Mouse (Mus musculus) CH12.LX (cell line): Measurements from ENCODE around the gene Baz2b. TPM values are rescaled to one million over a fixed set of nuclear protein-coding genes. Genes with fewer than 3 reads are reported as not detected.

ENCODE experiments used
- DNase-seq: peaks from one replicate; pipeline ENCODE4 v3.0.0-alpha.2; 2013; ENCODE audit errors: extremely low read depth
- H3K27ac ChIP-seq: 2 replicates; pipeline ENCODE4 v1.5.1; 2012; ENCODE audit warnings: low read depth, mild to moderate bottlenecking, control low read depth, moderate library complexity; ENCODE audit not compliant: insufficient read depth
- H3K27me3 ChIP-seq: replicated peaks from 2 replicates; pipeline ENCODE3; 2012; ENCODE audit warnings: inconsistent platforms
- H3K36me3 ChIP-seq, 2 experiments: replicated peaks in 1 of 2; 2 replicates each; pipeline versions ENCODE3 to v1.6.1; 2012; ENCODE audit warnings: inconsistent platforms in 1 of 2, low read length in 1 of 2, mild to moderate bottlenecking in 1 of 2, mixed read lengths in 1 of 2, moderate library complexity in 1 of 2; ENCODE audit not compliant: control insufficient read depth in 1 of 2, insufficient read depth in 1 of 2
- H3K4me1 ChIP-seq, 2 experiments: 2 replicates each; pipeline ENCODE4 v1.6.1; 2012; ENCODE audit warnings: inconsistent platforms in 1 of 2, moderate library complexity in 1 of 2; ENCODE audit not compliant: insufficient read depth in 2 of 2, control insufficient read depth in 1 of 2
- H3K4me2 ChIP-seq: 2 replicates; pipeline ENCODE4 v1.6.1; 2012; ENCODE audit warnings: low read depth, mild to moderate bottlenecking, control low read depth; ENCODE audit not compliant: poor library complexity, insufficient read depth, severe bottlenecking
- H3K4me3 ChIP-seq, 3 experiments: fragments of 150-350 bp in 1 of 3; sonication (generic) in 1 of 3; replicated peaks in 1 of 3; 2 replicates each; pipeline versions ENCODE3 to v1.5.1; 2011 to 2012; ENCODE audit warnings: low read depth in 2 of 3, low read length in 2 of 3, mild to moderate bottlenecking in 2 of 3, moderate library complexity in 2 of 3, control low read depth in 1 of 3, improper control_type of control experiment in 1 of 3, inconsistent platforms in 1 of 3, mixed read lengths in 1 of 3; ENCODE audit not compliant: poor library complexity in 1 of 3
- H3K79me2 ChIP-seq: replicated peaks from 2 replicates; pipeline ENCODE4 v1.6.1; 2012; ENCODE audit warnings: mild to moderate bottlenecking, moderate library complexity; ENCODE audit not compliant: control insufficient read depth, poor library complexity, insufficient read depth, severe bottlenecking; ENCODE audit errors: extremely low read depth
- H3K9ac ChIP-seq: 2 replicates; pipeline ENCODE4 v1.6.1; 2012; ENCODE audit warnings: low read depth, mild to moderate bottlenecking, control low read depth, moderate library complexity; ENCODE audit not compliant: insufficient read depth
- H3K9me3 ChIP-seq: replicated peaks from 2 replicates; pipeline ENCODE3; 2012; ENCODE audit warnings: low read length, inconsistent platforms, mixed read lengths
- BHLHE40 ChIP-seq: IDR thresholded peaks from 2 replicates; pipeline ENCODE4 v1.6.1; 2011; ENCODE audit warnings: mild to moderate bottlenecking, low read depth, low read length, improper control_type of control experiment
- CHD1 ChIP-seq: IDR thresholded peaks from 2 replicates; pipeline ENCODE4 v1.6.1; 2012; ENCODE audit warnings: low read depth, low read length, improper control_type of control experiment, inconsistent platforms
- CTCF ChIP-seq, 2 experiments: IDR thresholded peaks in 1 of 2; conservative IDR thresholded peaks in 1 of 2; 2 replicates each; pipeline ENCODE4 v1.5.1; 2011 to 2012; ENCODE audit warnings: low read depth in 2 of 2, low read length in 2 of 2, improper control_type of control experiment in 1 of 2, inconsistent platforms in 1 of 2, mild to moderate bottlenecking in 1 of 2, moderate library complexity in 1 of 2
- E2F4 ChIP-seq: IDR thresholded peaks from 2 replicates; pipeline ENCODE4 v1.6.1; 2011; ENCODE audit warnings: low read depth, low read length, improper control_type of control experiment; ENCODE audit not compliant: insufficient replicate concordance
- ELF1 ChIP-seq: IDR thresholded peaks from 2 replicates; pipeline ENCODE4 v1.6.1; 2014; ENCODE audit warnings: low read depth, mild to moderate bottlenecking, inconsistent platforms, low read length, improper control_type of control experiment
- ETS1 ChIP-seq: conservative IDR thresholded peaks from 2 replicates; pipeline ENCODE4 v1.6.1; 2012; ENCODE audit warnings: low read depth, mild to moderate bottlenecking, inconsistent platforms, low read length, improper control_type of control experiment, moderate library complexity
- GABPA ChIP-seq: IDR thresholded peaks from 2 replicates; pipeline ENCODE4 v1.6.1; 2012; ENCODE audit warnings: low read depth, low read length, improper control_type of control experiment, inconsistent platforms; ENCODE audit not compliant: insufficient replicate concordance
- HCFC1 ChIP-seq: IDR thresholded peaks from 2 replicates; pipeline ENCODE4 v1.6.1; 2012; ENCODE audit warnings: low read depth, mild to moderate bottlenecking, inconsistent platforms, low read length, improper control_type of control experiment
- IRF4 ChIP-seq: IDR thresholded peaks from 2 replicates; pipeline ENCODE4 v1.6.1; 2014; ENCODE audit warnings: low read depth, mild to moderate bottlenecking, inconsistent platforms, low read length, improper control_type of control experiment
- JUN ChIP-seq: IDR thresholded peaks from 2 replicates; pipeline ENCODE4 v1.6.1; 2011; ENCODE audit warnings: low read depth, mild to moderate bottlenecking, low read length, improper control_type of control experiment, moderate library complexity; ENCODE audit not compliant: insufficient read depth
- MAZ ChIP-seq: IDR thresholded peaks from 2 replicates; pipeline ENCODE4 v1.6.1; 2012; ENCODE audit warnings: low read depth, mild to moderate bottlenecking, inconsistent platforms, low read length, improper control_type of control experiment, moderate library complexity
- MXI1 ChIP-seq: IDR thresholded peaks from 2 replicates; pipeline ENCODE4 v1.6.1; 2011; ENCODE audit warnings: mild to moderate bottlenecking, low read depth, low read length, improper control_type of control experiment
- MYC ChIP-seq: IDR thresholded peaks from 2 replicates; pipeline ENCODE4 v1.6.1; 2011; ENCODE audit warnings: low read depth, mild to moderate bottlenecking, improper control_type of control experiment, low read length
- NELFE ChIP-seq: IDR thresholded peaks from 2 replicates; pipeline ENCODE4 v1.6.1; 2011; ENCODE audit warnings: low read depth, low read length, improper control_type of control experiment
- NRF1 ChIP-seq: IDR thresholded peaks from 2 replicates; pipeline ENCODE4 v1.6.1; 2014; ENCODE audit warnings: low read depth, mild to moderate bottlenecking, inconsistent platforms, low read length, improper control_type of control experiment, moderate library complexity
- POLR2A ChIP-seq: IDR thresholded peaks from 2 replicates; pipeline ENCODE4 v1.6.1; 2011; ENCODE audit warnings: low read depth, mild to moderate bottlenecking, improper control_type of control experiment, low read length
- TCF12 ChIP-seq: IDR thresholded peaks from 2 replicates; pipeline ENCODE4 v1.6.1; 2014; ENCODE audit warnings: low read depth, mild to moderate bottlenecking, inconsistent platforms, low read length, improper control_type of control experiment
- USF1 ChIP-seq: IDR thresholded peaks from 2 replicates; pipeline ENCODE4 v1.6.1; 2014; ENCODE audit warnings: low read depth, mild to moderate bottlenecking, inconsistent platforms, low read length, improper control_type of control experiment
- ZC3H11A ChIP-seq: IDR thresholded peaks from 2 replicates; pipeline ENCODE4 v1.6.1; 2012; ENCODE audit warnings: low read depth, mild to moderate bottlenecking, inconsistent platforms, low read length, improper control_type of control experiment
- ZKSCAN1 ChIP-seq: IDR thresholded peaks from 2 replicates; pipeline ENCODE4 v1.6.1; 2012; ENCODE audit warnings: low read depth, inconsistent platforms, low read length, improper control_type of control experiment, borderline replicate concordance
- ZMIZ1 ChIP-seq: IDR thresholded peaks from 2 replicates; pipeline ENCODE4 v1.6.1; 2012; ENCODE audit warnings: low read depth, mild to moderate bottlenecking, inconsistent platforms, low read length, improper control_type of control experiment
- dilution Hi-C: fragments of 300-500 bp; cut with MboI; formaldehyde crosslinking; loops from 2 replicates; pipeline ENCODE4 v1.14.3; 2020; ENCODE audit warnings: low sequenced_read_pairs; ENCODE audit not compliant: extremely low pct_unique_long_range_greater_than_20kb, extremely low pct_ligation_motif_present
- in situ Hi-C: fragments of 300-500 bp; cut with MboI; formaldehyde crosslinking; loops from 3 replicates; pipeline ENCODE4 v1.14.3; 2019; ENCODE audit warnings: low sequenced_read_pairs, low pct_ligation_motif_present, low pct_unique_long_range_greater_than_20kb, mixed read lengths
- polyA plus RNA-seq: library from polyadenylated mRNA; unstranded; fragments of >175 nt; gene quantifications from 2 replicates; pipeline ENCODE4 v1.2.1, GENCODE M21; 2012; ENCODE audit warnings: low read depth; ENCODE audit not compliant: insufficient read length
- total RNA-seq, 2 experiments: library from RNA; depleted of rRNA; stranded (reverse); fragments of 300-350 nt in 1 of 2; fragments of >200 nt in 1 of 2; gene quantifications; 2 replicates each; pipeline ENCODE4 v1.2.3; 2012 to 2014

Baz2b gene
- total and polyA plus RNA-seq, 3 experiments, result 17.3 to 36.3 (median 31.9) TPM

DNA sequence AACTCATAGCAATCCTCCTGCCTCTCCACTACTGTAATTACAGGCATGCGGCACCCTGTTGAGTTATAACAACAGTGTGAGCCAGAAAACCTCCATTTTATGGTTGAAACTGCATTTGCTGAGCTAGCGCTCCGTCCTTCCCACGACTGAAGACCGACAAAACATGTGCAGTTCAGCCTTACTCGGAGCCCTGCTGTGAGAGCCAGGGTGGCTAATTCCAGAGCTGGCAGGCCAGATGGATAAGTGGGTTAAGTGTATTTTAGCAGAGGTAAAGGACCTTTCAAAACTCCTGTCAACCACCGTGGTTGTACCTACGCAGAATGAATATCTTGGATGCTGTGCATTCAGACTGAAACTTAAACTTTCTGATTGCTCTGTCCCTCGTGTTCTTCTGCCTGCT is 355.3 kb downstream of the Baz2b start:
- in situ Hi-C loops (no loop called here), dilution Hi-C loops (no loop called here)
- peaks cover 0 to 3% of the 10 kb centered on the region in 2 experiments for H3K36me3 ChIP-seq
- H3K9me3 ChIP-seq, result no peaks in the 10 kb centered on the region
- H3K4me3 ChIP-seq, result no peak overlapping the region
- no peak overlapping the region for H3K27ac ChIP-seq
- H3K79me2 ChIP-seq, result no peaks in the 10 kb centered on the region
- no peak for TF ChIP-seq CTCF (conservative IDR thresholded peaks at IDR 0.05 in 1 of 2, IDR thresholded peaks at IDR 0.05 in 1 of 2; ENCODE audit: low read depth in 2 of 2, low read length in 2 of 2)
- no peak for TF ChIP-seq IRF4
- TF ChIP-seq CHD1, result no peak
- no peak for TF ChIP-seq USF1
- TF ChIP-seq ZMIZ1, result no peak
- H3K4me2 ChIP-seq, result no peak overlapping the region
- DNase-seq, result no peak
- H3K27me3 ChIP-seq, result no peaks in the 10 kb centered on the region
- no peak overlapping the region for H3K9ac ChIP-seq
- peaks cover 0 to 7% of the 10 kb centered on the region in 2 experiments; a peak in 1 of 4 replicates for H3K4me1 ChIP-seq

DNA sequence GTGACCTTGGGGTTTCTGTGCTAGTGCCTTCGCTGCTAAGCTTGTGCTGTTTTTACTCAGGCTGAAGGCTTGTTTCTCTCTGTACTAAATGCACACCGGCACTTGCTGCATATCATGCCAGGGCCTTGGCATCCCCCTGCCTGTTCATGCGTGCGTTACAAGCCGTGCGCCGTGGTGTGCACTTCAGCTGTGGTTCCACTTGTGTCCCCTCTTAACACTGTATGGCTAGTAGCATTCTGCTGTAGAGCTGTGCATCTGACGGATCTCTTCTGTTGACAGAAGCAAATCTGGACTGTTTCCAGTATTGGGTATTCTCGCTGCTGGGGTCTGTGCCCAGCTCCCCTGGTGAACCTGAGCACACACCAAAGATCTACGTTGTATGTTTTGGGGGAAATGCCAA is 356.1 kb downstream of the Baz2b start:
- in situ Hi-C loops, result no loop called here

DNA sequence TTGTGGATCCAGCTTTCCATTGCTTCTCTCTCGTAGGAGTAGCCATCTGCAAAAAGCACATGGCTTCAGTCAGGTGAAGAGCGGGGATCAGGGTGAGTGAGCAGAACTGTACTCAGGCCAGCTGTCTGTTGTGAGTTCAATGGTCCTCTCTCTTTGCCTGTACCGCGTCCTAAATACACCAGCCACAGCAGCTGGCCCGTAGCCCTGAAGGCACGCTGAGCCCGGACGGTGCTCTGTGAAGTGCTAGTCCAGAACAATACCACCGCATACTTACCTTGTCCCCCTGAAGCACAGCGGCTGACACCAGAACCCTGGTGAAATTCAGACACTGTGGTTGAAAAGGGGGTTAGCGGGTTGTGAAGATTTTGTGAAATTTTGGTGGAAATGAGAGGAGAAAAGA is 356.7 kb downstream of the Baz2b start:
- Histone ChIP-seq H3K9ac (no peak overlapping the region), H3K4me3 (no peak overlapping the region), H3K27me3 (no peaks in the 10 kb centered on the region), H3K79me2 (no peaks in the 10 kb centered on the region), H3K9me3 (no peaks in the 10 kb centered on the region), H3K36me3 (peaks cover 0 to 3% of the 10 kb centered on the region in 2 experiments), H3K4me2 (no peak overlapping the region), H3K4me1 (peaks cover 0 to 7% of the 10 kb centered on the region in 2 experiments; a peak in 1 of 4 replicates), H3K27ac (no peak overlapping the region)
- DNase-seq, result no peak
- TF ChIP-seq POLR2A (no peak), CTCF (conservative IDR thresholded peaks at IDR 0.05 in 1 of 2, IDR thresholded peaks at IDR 0.05 in 1 of 2; ENCODE audit: low read depth in 2 of 2, low read length in 2 of 2) (no peak), E2F4 (no peak), MXI1 (no peak), BHLHE40 (no peak), MYC (no peak), NRF1 (no peak), ZMIZ1 (no peak), HCFC1 (no peak), ZC3H11A (no peak), ELF1 (no peak), MAZ (no peak), GABPA (no peak), TCF12 (no peak), NELFE (no peak), CHD1 (no peak), ETS1 (no peak), ZKSCAN1 (no peak), JUN (no peak)
- in situ Hi-C loops (no loop called here), dilution Hi-C loops (no loop called here)

More for the DNA sequence above, 356.1 kb downstream of the Baz2b start:
- Histone ChIP-seq H3K9ac (no peak overlapping the region), H3K4me1 (peaks cover 0 to 7% of the 10 kb centered on the region in 2 experiments; a peak in 1 of 4 replicates), H3K27me3 (no peaks in the 10 kb centered on the region), H3K4me3 (no peak overlapping the region), H3K27ac (no peak overlapping the region), H3K36me3 (peaks cover 0 to 3% of the 10 kb centered on the region in 2 experiments), H3K79me2 (no peaks in the 10 kb centered on the region), H3K4me2 (no peak overlapping the region), H3K9me3 (no peaks in the 10 kb centered on the region)
- TF ChIP-seq E2F4 (no peak), POLR2A (no peak)
- DNase-seq, result no peak
- dilution Hi-C loops, result no loop called here
